Mouse (Mus musculus) embryonic facial prominence, embryonic 12.5 days (tissue): ENCODE results near the gene Rhot2. TPM values are rescaled to one million over a fixed set of nuclear protein-coding genes. Genes with fewer than 3 reads are reported as not detected.

Experiments
- microRNA-seq: library from miRNA; unstranded; fragments of <30 nt; microRNA quantifications from one replicate; pipeline ENCODE4, GENCODE M21; 2017
- polyA plus RNA-seq: library from polyadenylated mRNA; unstranded; fragments of >200 nt; fragmentation: Nextera tagmentation; extraction: Ambion mirVana; gene quantifications from 2 replicates; pipeline ENCODE4 v1.2.1, GENCODE M21; 2016

Rhot2 gene
- polyA plus RNA-seq, 1 experiment from 2014 or later: 23.0 TPM

Small RNA genes lying within 50 kb of the gene (microRNA-seq; reads per million reads assigned to microRNA genes)
- gene Mir3082: 0.54 reads per million

Other genes with a start within 250 kb of the Rhot2 start
- 2.6 and 5.6 TPM in 2 replicates for gene Gng13, start 127.7 kb downstream of the Rhot2 start, polyA plus RNA-seq
- gene Chtf18, start 117.4 kb downstream of the Rhot2 start, polyA plus RNA-seq: 43.5 and 45.9 TPM in 2 replicates
- 27.0 and 29.1 TPM in 2 replicates for gene Rpusd1, start 117.2 kb downstream of the Rhot2 start, polyA plus RNA-seq
- gene Mslnl, start 108.8 kb downstream of the Rhot2 start, polyA plus RNA-seq: 0.35 and 0.41 TPM in 2 replicates
- 0.37 and 0.38 TPM in 2 replicates for gene Msln, start 90.5 kb downstream of the Rhot2 start, polyA plus RNA-seq
- gene Narfl, start 71.1 kb downstream of the Rhot2 start, polyA plus RNA-seq: 23.9 and 25.6 TPM in 2 replicates
- 93.0 and 95.4 TPM in 2 replicates for gene Haghl, start 59.2 kb downstream of the Rhot2 start, polyA plus RNA-seq
- 0.18 and 0.29 TPM in 2 replicates for gene Ccdc78, start 58.3 kb downstream of the Rhot2 start, polyA plus RNA-seq
- gene Fam173a, start 52.0 kb downstream of the Rhot2 start, polyA plus RNA-seq: 72.0 and 77.0 TPM in 2 replicates
- gene AC134908.4, start 49.2 kb downstream of the Rhot2 start, polyA plus RNA-seq: not detected in 2 replicates
- gene Metrn, start 47.7 kb downstream of the Rhot2 start, polyA plus RNA-seq: 58.7 and 65.9 TPM in 2 replicates
- 5.9 and 6.7 TPM in 2 replicates for gene Fbxl16, start 35.8 kb downstream of the Rhot2 start, polyA plus RNA-seq
- gene Wdr24, start 21.2 kb downstream of the Rhot2 start, polyA plus RNA-seq: 26.0 and 29.6 TPM in 2 replicates
- gene Jmjd8, start 16.0 kb downstream of the Rhot2 start, polyA plus RNA-seq: 53.9 and 57.0 TPM in 2 replicates
- gene Stub1, start 11.4 kb downstream of the Rhot2 start, polyA plus RNA-seq: 334 and 338 TPM in 2 replicates
- gene Rhbdl1, start 7.6 kb downstream of the Rhot2 start, polyA plus RNA-seq: 1.2 and 1.6 TPM in 2 replicates
- 1.5 and 2.4 TPM in 2 replicates for gene Gm20683, start 3.1 kb downstream of the Rhot2 start, polyA plus RNA-seq
- 36.3 and 42.0 TPM in 2 replicates for gene Wdr90, start 16.6 kb upstream of the Rhot2 start, polyA plus RNA-seq
- gene Mcrip2, start 23.9 kb upstream of the Rhot2 start, polyA plus RNA-seq: 9.0 and 10.1 TPM in 2 replicates
- 56.8 and 57.0 TPM in 2 replicates for gene Mettl26, start 30.2 kb upstream of the Rhot2 start, polyA plus RNA-seq
- gene Wfikkn1, start 36.0 kb upstream of the Rhot2 start, polyA plus RNA-seq: 0.45 and 0.62 TPM in 2 replicates
- 37.4 and 40.9 TPM in 2 replicates for gene Rab40c, start 74.9 kb upstream of the Rhot2 start, polyA plus RNA-seq
- gene Pigq, start 100.1 kb upstream of the Rhot2 start, polyA plus RNA-seq: 49.9 and 51.7 TPM in 2 replicates
- gene Nhlrc4, start 100.1 kb upstream of the Rhot2 start, polyA plus RNA-seq: 0.14 and 0.69 TPM in 2 replicates
- gene A930017K11Rik, start 107.7 kb upstream of the Rhot2 start, polyA plus RNA-seq: 0.14 and 0.20 TPM in 2 replicates
- 33.1 and 34.6 TPM in 2 replicates for gene Capn15, start 140.9 kb upstream of the Rhot2 start, polyA plus RNA-seq
- 30.4 and 33.1 TPM in 2 replicates for gene Rab11fip3, start 224.7 kb upstream of the Rhot2 start, polyA plus RNA-seq
- gene Decr2, start 245.5 kb upstream of the Rhot2 start, polyA plus RNA-seq: 38.5 and 39.0 TPM in 2 replicates